Mouse (Mus musculus) olfactory bulb, adult 2 months (tissue): ENCODE measurements around the gene Hs6st1.

Experiments
- CTCF ChIP-seq: fragments of 200-500 bp; IDR thresholded peaks from 2 replicates; pipeline ENCODE4 v1.5.1; 2012; ENCODE audit warnings: low read depth, mild to moderate bottlenecking, low read length, moderate library complexity; ENCODE audit not compliant: insufficient read depth
- POLR2A ChIP-seq: fragments of 200-500 bp; IDR thresholded peaks from 2 replicates; pipeline ENCODE4 v1.6.1; 2012; ENCODE audit warnings: mild to moderate bottlenecking, low read depth, low read length, moderate library complexity; ENCODE audit not compliant: insufficient read depth

DNA sequence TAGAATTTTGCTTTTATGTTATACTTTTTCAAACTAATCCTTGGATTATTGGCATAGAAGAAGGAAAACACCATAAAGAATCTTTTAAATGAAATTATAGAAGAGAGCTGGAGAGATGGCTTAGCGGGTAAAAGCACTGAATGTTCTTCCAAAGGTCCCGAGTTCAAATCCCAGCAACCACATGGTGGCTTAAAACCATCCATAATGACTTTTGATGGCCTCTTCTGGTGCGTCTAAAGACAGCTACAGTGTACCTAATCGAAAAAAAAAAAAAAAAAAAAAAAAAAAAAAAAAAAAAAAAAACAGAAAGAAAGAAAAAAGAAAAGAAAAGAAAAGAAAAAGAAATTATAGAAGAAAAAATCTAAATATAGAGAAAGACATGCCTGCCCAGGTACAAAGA is 23.9 kb upstream of the Hs6st1 start:
- TF ChIP-seq POLR2A (no peak), CTCF (no peak)
